Mouse (Mus musculus): ENCODE results near the gene Ncapd2.

GRCm38 (mm10) chr6:125213715-125214114 lies 22.2 kb upstream of the Ncapd2 start:
- TF ChIP-seq CTCF (IDR thresholded peaks at IDR 0.05; ENCODE audit: low read depth), result no peak
- no peak for TF ChIP-seq EP300 (optimal IDR thresholded peaks at IDR 0.05)
